Mouse (Mus musculus): ENCODE measurements around the gene Txlna. TPM values are rescaled to one million over a fixed set of nuclear protein-coding genes. Genes with fewer than 3 reads are reported as not detected.

Gene Txlna
- polyA plus RNA-seq, 1 experiment from 2014 or later: 64.1 TPM

- Histone ChIP-seq H3K27ac (replicated peaks; ENCODE audit: low read depth, low read length) (no peak overlapping the region), H3K4me2 (ENCODE audit: low read length) (no peak overlapping the region), H3K36me3 (ENCODE audit: control insufficient read depth, insufficient read depth, low read length) (peaks cover 95% of the 10 kb centered on the region), H3K27me3 (ENCODE audit: control insufficient read depth, insufficient read depth, low read length) (no peaks in the 10 kb centered on the region), H3K9ac (replicated peaks; ENCODE audit: low read length) (no peak overlapping the region), H3K4me1 (ENCODE audit: control insufficient read depth, insufficient read depth, low read length) (peaks cover 6% of the 10 kb centered on the region), H3K9me3 (ENCODE audit: control insufficient read depth, low read length) (no peaks in the 10 kb centered on the region), H3K4me3 (replicated peaks; ENCODE audit: low read depth, low read length) (no peak overlapping the region)
- DNase-seq (no peak), ATAC-seq (ENCODE audit: low FRiP score, low TSS enrichment) (no peak)
- WGBS: 95% methylated on average over 6 of the region's 6 CpGs
Observed at GRCm38 (mm10) chr4:129633852-129634251, 7.0 kb downstream of the Txlna start.

DNA sequence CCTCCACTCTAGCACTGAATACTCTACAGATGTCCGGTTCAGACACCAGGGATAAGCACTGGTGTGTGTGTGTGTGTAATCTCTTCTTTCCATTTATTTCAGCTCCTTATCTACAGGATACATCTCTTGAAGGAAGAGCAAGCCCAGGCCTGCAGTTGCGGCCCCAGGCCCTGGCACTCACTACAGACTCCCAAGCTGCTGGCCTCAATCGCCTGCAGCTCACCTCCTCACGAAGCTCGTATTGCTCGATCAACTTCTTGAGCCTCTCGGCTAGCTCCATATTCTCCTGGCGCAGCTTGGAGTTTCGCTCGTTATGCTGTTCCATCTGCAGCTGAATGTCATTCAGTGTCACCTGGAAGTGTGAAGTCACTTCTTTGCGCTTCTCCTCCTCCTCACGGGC is 9.0 kb downstream of the Txlna start:
- H3K4me2 ChIP-seq (ENCODE audit: low read length): no peak overlapping the region
- H3K4me3 ChIP-seq (replicated peaks; ENCODE audit: low read depth, low read length): no peak overlapping the region
- 95% methylated on average over 12 of the region's 12 CpGs for WGBS
- no peaks in the 10 kb centered on the region for H3K9me3 ChIP-seq (ENCODE audit: control insufficient read depth, low read length)
- no peaks in the 10 kb centered on the region for H3K27me3 ChIP-seq (ENCODE audit: control insufficient read depth, insufficient read depth, low read length)
- H3K36me3 ChIP-seq (ENCODE audit: control insufficient read depth, insufficient read depth, low read length): peaks cover 98% of the 10 kb centered on the region
- H3K27ac ChIP-seq (replicated peaks; ENCODE audit: low read depth, low read length): no peak overlapping the region
- no peak for ATAC-seq (ENCODE audit: low FRiP score, low TSS enrichment)
- no peak overlapping the region for H3K9ac ChIP-seq (replicated peaks; ENCODE audit: low read length)
- no peak for DNase-seq
- H3K4me1 ChIP-seq (ENCODE audit: control insufficient read depth, insufficient read depth, low read length): no peaks in the 10 kb centered on the region

- no peak for ATAC-seq (ENCODE audit: low FRiP score, low TSS enrichment)
- Histone ChIP-seq H3K9ac (replicated peaks; ENCODE audit: low read length) (no peak overlapping the region; the same call in 1 of the 2 replicates), H3K4me1 (ENCODE audit: control insufficient read depth, insufficient read depth, low read length) (no peaks in the 10 kb centered on the region), H3K27me3 (ENCODE audit: control insufficient read depth, insufficient read depth, low read length) (no peaks in the 10 kb centered on the region), H3K4me3 (replicated peaks; ENCODE audit: low read depth, low read length) (no peak overlapping the region), H3K4me2 (ENCODE audit: low read length) (no peak overlapping the region), H3K27ac (replicated peaks; ENCODE audit: low read depth, low read length) (no peak overlapping the region), H3K36me3 (ENCODE audit: control insufficient read depth, insufficient read depth, low read length) (peaks cover 98% of the 10 kb centered on the region), H3K9me3 (ENCODE audit: control insufficient read depth, low read length) (no peaks in the 10 kb centered on the region)
- WGBS: 78% methylated on average over 4 of the region's 4 CpGs
- peak; percentile 34 for DNase-seq
Observed at GRCm38 (mm10) chr4:129630944-129631343, 9.9 kb downstream of the Txlna start.

DNA sequence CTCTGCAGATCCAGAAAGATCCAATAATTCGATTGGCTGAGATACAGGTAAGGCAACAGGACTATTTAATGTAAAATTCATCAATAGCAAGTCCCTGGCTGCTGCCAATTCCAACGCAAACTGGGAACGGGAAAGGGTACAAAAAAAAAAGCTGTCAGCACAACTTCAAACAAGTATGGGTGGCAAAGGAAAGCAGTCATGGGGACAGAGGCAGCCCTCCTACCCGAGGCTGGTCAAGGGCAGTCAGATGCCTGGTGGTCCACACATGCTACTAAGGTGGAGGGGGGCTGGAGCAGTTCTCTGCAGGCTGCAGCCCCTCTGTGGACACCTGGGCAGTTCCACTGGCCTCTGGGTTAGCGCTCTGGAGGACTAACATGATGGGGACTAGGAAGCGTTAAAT is 14.8 kb downstream of the Txlna start:
- no peaks in the 10 kb centered on the region for H3K9me3 ChIP-seq (ENCODE audit: control insufficient read depth, low read length)
- no peak for DNase-seq
- H3K4me1 ChIP-seq (ENCODE audit: control insufficient read depth, insufficient read depth, low read length): peaks cover 31% of the 10 kb centered on the region
- ATAC-seq (ENCODE audit: low FRiP score, low TSS enrichment): no peak
- peaks cover 55% of the 10 kb centered on the region for H3K36me3 ChIP-seq (ENCODE audit: control insufficient read depth, insufficient read depth, low read length)
- no peak overlapping the region for H3K4me3 ChIP-seq (replicated peaks; ENCODE audit: low read depth, low read length)
- no peak overlapping the region for H3K9ac ChIP-seq (replicated peaks; ENCODE audit: low read length)
- 72% methylated on average over 6 of the region's 6 CpGs for WGBS
- no peak overlapping the region for H3K4me2 ChIP-seq (ENCODE audit: low read length)
- no peaks in the 10 kb centered on the region for H3K27me3 ChIP-seq (ENCODE audit: control insufficient read depth, insufficient read depth, low read length)
- H3K27ac ChIP-seq (replicated peaks; ENCODE audit: low read depth, low read length): peak overlapping the region; percentile 94; the same call in 1 of the 2 replicates

DNA sequence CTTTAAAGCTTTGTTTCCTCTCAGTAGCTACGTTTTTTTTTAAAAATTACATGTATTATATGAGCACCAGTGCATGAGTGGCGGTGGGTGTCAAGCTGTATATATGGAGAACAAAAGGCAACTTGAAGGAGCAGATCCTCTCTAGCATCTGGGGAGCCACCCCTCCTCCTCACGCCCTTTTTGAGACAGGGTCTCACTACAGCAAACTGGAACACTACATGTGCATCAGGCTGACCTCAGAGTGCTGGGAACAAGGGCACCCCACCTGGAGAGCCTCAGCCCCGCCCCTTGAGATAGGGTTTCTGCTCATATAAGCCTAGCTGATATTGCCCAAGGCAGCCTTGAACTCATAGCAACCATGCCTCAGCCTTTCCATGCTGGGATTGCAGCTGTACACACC is 15.4 kb downstream of the Txlna start:
- DNase-seq: no peak
- WGBS: 41% methylated on average over 4 of the region's 4 CpGs
- H3K36me3 ChIP-seq (ENCODE audit: control insufficient read depth, insufficient read depth, low read length): peaks cover 49% of the 10 kb centered on the region
- no peak for ATAC-seq (ENCODE audit: low FRiP score, low TSS enrichment)
- H3K9me3 ChIP-seq (ENCODE audit: control insufficient read depth, low read length): no peaks in the 10 kb centered on the region
- peak overlapping the region; percentile 94 for H3K27ac ChIP-seq (replicated peaks; ENCODE audit: low read depth, low read length)
- peak overlapping the region; percentile 70 for H3K4me2 ChIP-seq (ENCODE audit: low read length)
- peak overlapping the region; percentile 73; the same call in 1 of the 2 replicates for H3K9ac ChIP-seq (replicated peaks; ENCODE audit: low read length)
- H3K27me3 ChIP-seq (ENCODE audit: control insufficient read depth, insufficient read depth, low read length): no peaks in the 10 kb centered on the region
- no peak overlapping the region for H3K4me3 ChIP-seq (replicated peaks; ENCODE audit: low read depth, low read length)
- peaks cover 31% of the 10 kb centered on the region for H3K4me1 ChIP-seq (ENCODE audit: control insufficient read depth, insufficient read depth, low read length)

DNA sequence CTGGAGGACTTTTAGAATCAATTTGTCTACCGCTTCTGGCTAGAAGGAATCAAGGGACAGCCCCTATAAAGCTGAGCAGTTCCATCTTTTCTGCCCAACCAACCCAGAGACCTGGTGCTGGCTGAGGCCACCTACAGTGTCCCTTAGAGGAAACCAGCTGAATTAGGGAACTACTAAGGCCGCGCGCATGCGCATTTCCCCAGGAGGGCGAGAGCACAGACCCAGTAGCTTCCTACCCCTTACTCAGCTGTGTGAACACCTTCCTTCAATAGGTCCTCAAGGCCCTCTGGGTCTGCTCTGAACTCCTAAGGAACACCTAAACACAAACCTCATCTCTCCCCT is 15.9 kb downstream of the Txlna start:
- H3K27ac ChIP-seq (replicated peaks; ENCODE audit: low read depth, low read length): peak overlapping the region; percentile 94
- H3K36me3 ChIP-seq (ENCODE audit: control insufficient read depth, insufficient read depth, low read length): peaks cover 44% of the 10 kb centered on the region
- H3K4me1 ChIP-seq (ENCODE audit: control insufficient read depth, insufficient read depth, low read length): peaks cover 31% of the 10 kb centered on the region
- WGBS: under 1% methylated on average over 6 of the region's 6 CpGs
- ATAC-seq (ENCODE audit: low FRiP score, low TSS enrichment): peak; percentile 51; the same call in 1 of the 2 replicates
- peak; percentile 83 for DNase-seq
- peak overlapping the region; percentile 65 for H3K4me3 ChIP-seq (replicated peaks; ENCODE audit: low read depth, low read length)
- H3K27me3 ChIP-seq (ENCODE audit: control insufficient read depth, insufficient read depth, low read length): no peaks in the 10 kb centered on the region
- peak overlapping the region; percentile 70 for H3K4me2 ChIP-seq (ENCODE audit: low read length)
- H3K9ac ChIP-seq (replicated peaks; ENCODE audit: low read length): peak overlapping the region; percentile 73
- H3K9me3 ChIP-seq (ENCODE audit: control insufficient read depth, low read length): no peaks in the 10 kb centered on the region

- ATAC-seq (ENCODE audit: low FRiP score, low TSS enrichment) (peak; percentile 87), DNase-seq (peak; percentile 91)
- H3K9ac ChIP-seq (replicated peaks; ENCODE audit: low read length): peak overlapping the region; percentile 73
- peak overlapping the region; percentile 94 for H3K27ac ChIP-seq (replicated peaks; ENCODE audit: low read depth, low read length)
- H3K4me2 ChIP-seq (ENCODE audit: low read length): peak overlapping the region; percentile 70
- peak overlapping the region; percentile 65 for H3K4me3 ChIP-seq (replicated peaks; ENCODE audit: low read depth, low read length)
- H3K27me3 ChIP-seq (ENCODE audit: control insufficient read depth, insufficient read depth, low read length): no peaks in the 10 kb centered on the region
- peaks cover 31% of the 10 kb centered on the region for H3K4me1 ChIP-seq (ENCODE audit: control insufficient read depth, insufficient read depth, low read length)
- under 1% methylated on average over 18 of the region's 18 CpGs for WGBS
- no peaks in the 10 kb centered on the region for H3K9me3 ChIP-seq (ENCODE audit: control insufficient read depth, low read length)
- peaks cover 39% of the 10 kb centered on the region for H3K36me3 ChIP-seq (ENCODE audit: control insufficient read depth, insufficient read depth, low read length)
Observed at GRCm38 (mm10) chr4:129624281-129625028, 16.4 kb downstream of the Txlna start.

GRCm38 (mm10) chr4:129623681-129624091 is 17.2 kb downstream of the Txlna start, which contains the start of gene Ccdc28b:
Ccdc28b (minus strand) TSS chr4:129623947.
- Histone ChIP-seq H3K27ac (replicated peaks; ENCODE audit: low read depth, low read length) (peak within 1 kb of the TSS; percentile 94), H3K9ac (replicated peaks; ENCODE audit: low read length) (peak within 1 kb of the TSS; percentile 73), H3K36me3 (ENCODE audit: control insufficient read depth, insufficient read depth, low read length) (peaks cover 31% of the 10 kb centered on the region), H3K9me3 (ENCODE audit: control insufficient read depth, low read length) (no peaks in the 10 kb centered on the region), H3K4me3 (replicated peaks; ENCODE audit: low read depth, low read length) (peak within 1 kb of the TSS; percentile 65), H3K4me1 (ENCODE audit: control insufficient read depth, insufficient read depth, low read length) (peaks cover 31% of the 10 kb centered on the region), H3K27me3 (ENCODE audit: control insufficient read depth, insufficient read depth, low read length) (no peaks in the 10 kb centered on the region), H3K4me2 (ENCODE audit: low read length) (peak within 1 kb of the TSS; percentile 70)
- DNase-seq: peak; percentile 84
- ATAC-seq (ENCODE audit: low FRiP score, low TSS enrichment): peak; percentile 46; the same call in 1 of the 2 replicates
- WGBS: under 1% methylated on average over 10 of the region's 10 CpGs
